Mouse (Mus musculus) heart, embryonic 14.5 days (tissue): Measurements from ENCODE around the gene Mab21l3. TPM values are rescaled to one million over a fixed set of nuclear protein-coding genes. Genes with fewer than 3 reads are reported as not detected.
A peak's percentile ranks its signal among the peaks of the same experiment; 100 is the strongest.

Experiments used
- ATAC-seq: fragments of 200-750 bp; cut with Nextera tagmentation; 2 replicates; pipeline ENCODE4 v1.8.0; 2017; ENCODE audit warnings: low read depth, moderate TSS enrichment; ENCODE audit not compliant: insufficient number of reproducible peaks, insufficient read depth, low FRiP score
- H3K27ac ChIP-seq, 2 experiments: fragments of 200-500 bp in 1 of 2; fragments of 300-500 bp in 1 of 2; sonication (generic) in 1 of 2; replicated peaks in 1 of 2; 2 replicates each; pipeline ENCODE4 v1.5.1; 2012 to 2014; ENCODE audit warnings: low read depth in 2 of 2, low read length in 2 of 2, control low read depth in 1 of 2, mild to moderate bottlenecking in 1 of 2, mixed read lengths in 1 of 2; ENCODE audit not compliant: control insufficient read depth in 1 of 2, insufficient read depth in 1 of 2
- H3K27me3 ChIP-seq: fragments of 300-500 bp; sonication (generic); 2 replicates; pipeline ENCODE4 v1.6.1; 2014; ENCODE audit warnings: mild to moderate bottlenecking, low read length, control low read depth; ENCODE audit not compliant: control insufficient read depth, insufficient read depth
- H3K36me3 ChIP-seq: fragments of 300-500 bp; sonication (generic); 2 replicates; pipeline ENCODE4 v1.6.1; 2014; ENCODE audit warnings: mild to moderate bottlenecking, control low read depth, low read length, mixed read lengths; ENCODE audit not compliant: control insufficient read depth, insufficient read depth
- H3K4me1 ChIP-seq, 2 experiments: fragments of 200-500 bp in 1 of 2; fragments of 300-500 bp in 1 of 2; sonication (generic) in 1 of 2; 2 replicates each; pipeline ENCODE4 v1.6.1; 2012 to 2014; ENCODE audit warnings: low read length in 2 of 2, control low read depth in 1 of 2, mixed read lengths in 1 of 2; ENCODE audit not compliant: control insufficient read depth in 2 of 2, insufficient read depth in 2 of 2
- H3K4me2 ChIP-seq: fragments of 300-500 bp; sonication (generic); 2 replicates; pipeline ENCODE4 v1.6.1; 2014; ENCODE audit warnings: mild to moderate bottlenecking, low read length
- H3K4me3 ChIP-seq, 2 experiments: fragments of 200-500 bp in 1 of 2; fragments of 300-500 bp in 1 of 2; sonication (generic) in 1 of 2; 2 replicates each; pipeline ENCODE4 v1.5.1; 2012 to 2014; ENCODE audit warnings: low read length in 2 of 2, mild to moderate bottlenecking in 2 of 2, control low read depth in 1 of 2, low read depth in 1 of 2, moderate library complexity in 1 of 2; ENCODE audit not compliant: control insufficient read depth in 1 of 2, insufficient read depth in 1 of 2
- H3K9ac ChIP-seq: fragments of 300-500 bp; sonication (generic); 2 replicates; pipeline ENCODE4 v1.6.1; 2014; ENCODE audit warnings: mild to moderate bottlenecking, low read length
- H3K9me3 ChIP-seq: fragments of 300-500 bp; sonication (generic); 2 replicates; pipeline ENCODE4 v1.6.1; 2016; ENCODE audit warnings: low read length, control low read depth; ENCODE audit not compliant: control insufficient read depth
- WGBS: fragments of 180-500 bp; shearing (Covaris S2); extraction: QIAGEN DNeasy Blood & Tissue Kit; methylation state at CpG from one replicate; pipeline ENCODE4 v1.1.7; 2014; 5-methylcytosine and 5-hydroxymethylcytosine counted together
- polyA plus RNA-seq: library from polyadenylated mRNA; unstranded; fragments of >200 nt; fragmentation: Nextera tagmentation; extraction: Ambion mirVana; gene quantifications from 2 replicates; pipeline ENCODE4 v1.2.1, GENCODE M21; 2014

Mab21l3 gene
- polyA plus RNA-seq, 1 experiment from 2014 or later = 0.09 TPM

DNA sequence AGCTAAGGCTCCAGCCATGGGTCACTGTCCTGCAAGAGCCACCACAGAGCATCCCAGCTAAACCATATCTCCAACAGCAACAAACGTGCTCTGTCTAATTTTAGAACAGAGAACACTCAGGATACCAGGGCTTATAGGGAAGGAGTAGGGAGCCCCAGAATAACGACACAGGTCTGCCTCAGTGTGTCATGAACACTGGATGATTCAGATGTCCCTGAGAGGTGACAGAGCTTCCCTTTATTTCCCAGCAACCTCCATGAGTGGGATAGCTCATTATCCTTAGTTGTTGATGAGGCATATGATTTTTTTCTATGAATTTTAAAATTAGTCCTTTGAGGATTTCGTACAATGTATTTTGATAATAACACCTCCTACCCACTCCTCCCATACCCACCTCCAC, 78.2 kb downstream of the Mab21l3 start:
- H3K4me1 ChIP-seq = peaks cover 6 to 12% of the 10 kb centered on the region in 2 experiments
- peak overlapping the region; percentile 42 to 61 for H3K27ac ChIP-seq
- no peaks in the 10 kb centered on the region for H3K36me3 ChIP-seq
- no peak for ATAC-seq
- H3K9ac ChIP-seq = no peak overlapping the region
- H3K4me2 ChIP-seq = no peak overlapping the region
- H3K9me3 ChIP-seq = peaks cover 7% of the 10 kb centered on the region; the same call in 1 of the 2 replicates
- H3K4me3 ChIP-seq = no peak overlapping the region
- H3K27me3 ChIP-seq = no peaks in the 10 kb centered on the region
- 31% methylated on average over 3 of the region's 3 CpGs for WGBS

DNA sequence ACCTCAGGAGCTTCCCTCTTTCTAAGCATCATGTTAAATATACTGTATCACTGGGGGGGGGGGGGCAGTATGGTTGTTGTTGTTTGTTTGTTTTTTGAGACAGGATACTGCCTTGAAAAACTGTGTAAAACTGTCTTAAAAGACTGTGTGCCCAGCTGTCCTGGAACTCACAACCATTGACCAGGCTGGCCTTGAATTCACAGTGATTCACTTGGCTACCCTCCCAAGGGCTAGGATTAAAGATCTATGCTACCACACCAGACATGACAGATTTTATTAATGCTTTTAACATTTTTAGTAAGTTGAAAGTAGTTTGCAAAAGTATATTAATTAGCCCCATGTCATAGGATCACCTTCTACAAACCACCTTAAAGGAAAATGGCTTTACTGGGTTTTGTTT, 85.2 kb downstream of the Mab21l3 start:
- H3K9me3 ChIP-seq = peaks cover 3% of the 10 kb centered on the region; the same call in 1 of the 2 replicates
- no peak overlapping the region for H3K4me3 ChIP-seq
- no peaks in the 10 kb centered on the region for H3K4me1 ChIP-seq
- no peaks in the 10 kb centered on the region for H3K36me3 ChIP-seq
- no peak overlapping the region for H3K4me2 ChIP-seq
- no peak for ATAC-seq
- no peak overlapping the region for H3K27ac ChIP-seq
- no peaks in the 10 kb centered on the region for H3K27me3 ChIP-seq
- no peak overlapping the region for H3K9ac ChIP-seq

Other genes starting within 250 kb of the Mab21l3 start
- 486 and 537 TPM in 2 replicates for gene Atp1a1, start 244.3 kb downstream of the Mab21l3 start, polyA plus RNA-seq
- gene Slc22a15, start 75.5 kb upstream of the Mab21l3 start, polyA plus RNA-seq = 5.1 and 6.1 TPM in 2 replicates
- not detected in 2 replicates for gene Nhlh2, start 161.1 kb upstream of the Mab21l3 start, polyA plus RNA-seq
- gene Casq2, start 237.5 kb upstream of the Mab21l3 start, polyA plus RNA-seq = 433 and 482 TPM in 2 replicates